Mouse (Mus musculus): ENCODE measurements around the gene Rhob. TPM values are rescaled to one million over a fixed set of nuclear protein-coding genes. Genes with fewer than 3 reads are reported as not detected.
"Not testable (repeated sequence)": the region's sequence is repeated elsewhere in the genome, so short reads cannot be mapped to it uniquely, and the experiment has no call there.

Gene Rhob
- polyA plus RNA-seq, 1 experiment = 242 TPM

GRCm38 (mm10) chr12:8463599-8464160, 36.1 kb downstream of the Rhob start:
- no peak for TF ChIP-seq CTCF (IDR thresholded peaks at IDR 0.05; ENCODE audit: extremely low read depth, insufficient read length, insufficient replicate concordance, low read depth, low read length)
- no peak for TF ChIP-seq POLR2A (IDR thresholded peaks at IDR 0.05; ENCODE audit: low read depth, low read length)
- WGBS = 81% methylated on average over 3 of the region's 3 CpGs
- H3K27me3 ChIP-seq (ENCODE audit: control insufficient read depth, insufficient read depth, low read length) = no peaks in the 10 kb centered on the region
- H3K27ac ChIP-seq (ENCODE audit: insufficient read depth, low read depth, low read length) = no peak overlapping the region
- no peak overlapping the region for H3K4me3 ChIP-seq (ENCODE audit: low read depth, low read length)
- no peaks in the 10 kb centered on the region for H3K36me3 ChIP-seq (ENCODE audit: control insufficient read depth, insufficient read depth, low read length)
- H3K4me1 ChIP-seq (ENCODE audit: control insufficient read depth, insufficient read depth, insufficient read length, low read length) = no peaks in the 10 kb centered on the region

- no peaks in the 10 kb centered on the region for H3K27me3 ChIP-seq (ENCODE audit: control insufficient read depth, insufficient read depth, low read length)
- H3K36me3 ChIP-seq (ENCODE audit: control insufficient read depth, insufficient read depth, low read length) = no peaks in the 10 kb centered on the region
- H3K4me3 ChIP-seq (ENCODE audit: low read depth, low read length) = no peak overlapping the region
- H3K4me1 ChIP-seq (ENCODE audit: control insufficient read depth, insufficient read depth, insufficient read length, low read length) = no peaks in the 10 kb centered on the region
- H3K27ac ChIP-seq (ENCODE audit: insufficient read depth, low read depth, low read length) = no peak overlapping the region
- TF ChIP-seq CTCF (IDR thresholded peaks at IDR 0.05; ENCODE audit: extremely low read depth, insufficient read length, insufficient replicate concordance, low read depth, low read length) (no peak), POLR2A (IDR thresholded peaks at IDR 0.05; ENCODE audit: low read depth, low read length) (no peak)
- 89% methylated on average over 5 of the region's 5 CpGs for WGBS
Observed at GRCm38 (mm10) chr12:8462533-8462932, 37.3 kb downstream of the Rhob start.

DNA sequence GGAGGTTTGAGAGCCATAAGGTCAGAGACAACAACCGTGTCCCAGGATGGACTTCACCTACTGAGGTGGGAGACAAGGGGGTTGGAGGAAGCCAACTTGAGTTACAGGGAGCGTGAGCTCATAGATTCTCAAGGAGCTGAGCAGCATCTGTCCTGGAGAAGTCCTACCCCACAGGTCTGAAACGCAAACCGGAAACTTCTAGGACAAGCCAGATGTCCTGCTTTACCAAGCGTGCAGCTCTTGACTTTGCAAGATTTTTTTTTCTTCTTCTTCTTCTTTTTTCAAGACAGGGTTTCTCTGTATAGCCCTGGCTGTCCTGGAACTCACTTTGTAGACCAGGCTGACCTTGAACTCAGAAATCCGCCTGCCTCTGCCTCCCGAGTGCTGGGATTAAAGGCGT, 38.2 kb downstream of the Rhob start:
- not testable (repeated sequence) for H3K4me1 ChIP-seq (ENCODE audit: control insufficient read depth, insufficient read depth, insufficient read length, low read length); H3K27me3 ChIP-seq (ENCODE audit: control insufficient read depth, insufficient read depth, low read length); H3K27ac ChIP-seq (ENCODE audit: insufficient read depth, low read depth, low read length); H3K4me3 ChIP-seq (ENCODE audit: low read depth, low read length); H3K36me3 ChIP-seq (ENCODE audit: control insufficient read depth, insufficient read depth, low read length)
- 95% methylated on average over 8 of the region's 8 CpGs for WGBS

- H3K4me1 ChIP-seq (ENCODE audit: control insufficient read depth, insufficient read depth, insufficient read length, low read length) = peaks cover 6% of the 10 kb centered on the region; the same call in 1 of the 2 replicates
- H3K27me3 ChIP-seq (ENCODE audit: control insufficient read depth, insufficient read depth, low read length) = no peaks in the 10 kb centered on the region
- 76% methylated on average over 8 of the region's 8 CpGs for WGBS
- H3K4me3 ChIP-seq (ENCODE audit: low read depth, low read length) = no peak overlapping the region
- TF ChIP-seq CTCF (IDR thresholded peaks at IDR 0.05; ENCODE audit: extremely low read depth, insufficient read length, insufficient replicate concordance, low read depth, low read length) (no peak), POLR2A (IDR thresholded peaks at IDR 0.05; ENCODE audit: low read depth, low read length) (no peak)
- H3K27ac ChIP-seq (ENCODE audit: insufficient read depth, low read depth, low read length) = no peak overlapping the region
- H3K36me3 ChIP-seq (ENCODE audit: control insufficient read depth, insufficient read depth, low read length) = no peaks in the 10 kb centered on the region
Observed at GRCm38 (mm10) chr12:8458400-8458799, 41.4 kb downstream of the Rhob start.

DNA sequence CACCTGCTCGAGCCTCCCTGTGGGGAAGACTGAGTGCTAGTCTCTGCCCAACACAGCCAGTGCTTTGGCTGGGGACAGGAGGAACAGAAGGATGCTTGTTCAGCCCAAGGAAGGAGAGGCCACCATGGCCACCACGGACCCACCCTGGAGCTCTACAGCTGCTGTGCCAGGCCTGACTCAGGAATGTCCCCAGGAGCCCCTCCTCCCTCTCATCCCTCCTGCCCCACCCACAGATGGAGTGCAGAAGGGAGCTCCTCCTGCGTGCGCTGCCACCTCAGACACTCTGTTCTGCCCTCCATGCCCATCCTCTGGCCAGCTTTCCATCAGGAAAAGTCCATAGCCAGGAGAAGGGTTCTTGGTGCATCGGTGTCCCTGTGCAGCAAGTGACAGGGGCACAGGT, 42.8 kb downstream of the Rhob start:
- TF ChIP-seq POLR2A (IDR thresholded peaks at IDR 0.05; ENCODE audit: low read depth, low read length) (no peak), CTCF (IDR thresholded peaks at IDR 0.05; ENCODE audit: extremely low read depth, insufficient read length, insufficient replicate concordance, low read depth, low read length) (no peak)
- 69% methylated on average over 5 of the region's 5 CpGs for WGBS
- H3K4me3 ChIP-seq (ENCODE audit: low read depth, low read length) = no peak overlapping the region
- H3K27ac ChIP-seq (ENCODE audit: insufficient read depth, low read depth, low read length) = no peak overlapping the region
- no peaks in the 10 kb centered on the region for H3K27me3 ChIP-seq (ENCODE audit: control insufficient read depth, insufficient read depth, low read length)
- H3K4me1 ChIP-seq (ENCODE audit: control insufficient read depth, insufficient read depth, insufficient read length, low read length) = peaks cover 6% of the 10 kb centered on the region; the same call in 1 of the 2 replicates
- H3K36me3 ChIP-seq (ENCODE audit: control insufficient read depth, insufficient read depth, low read length) = no peaks in the 10 kb centered on the region

DNA sequence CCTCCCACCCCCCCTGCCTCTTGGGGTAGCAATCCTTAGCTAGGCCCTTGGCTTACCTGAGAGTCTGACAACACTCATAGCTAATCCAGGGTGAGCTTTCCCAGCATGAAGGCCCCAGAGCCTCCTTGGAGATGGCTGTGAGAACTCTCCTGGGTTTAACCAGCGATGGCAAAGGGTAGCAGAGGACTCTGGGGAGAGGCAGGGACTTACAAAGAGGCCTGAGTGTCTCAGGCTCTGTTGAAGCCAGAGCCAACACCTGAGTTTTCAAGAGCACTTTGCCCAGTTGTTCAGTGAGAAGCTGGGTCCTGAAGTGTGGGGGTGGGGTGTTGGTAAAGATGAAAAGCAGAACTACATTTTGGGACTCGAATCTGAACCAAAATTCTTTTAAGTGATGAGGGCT, 44.8 kb downstream of the Rhob start:
- no peak overlapping the region for H3K4me3 ChIP-seq (ENCODE audit: low read depth, low read length)
- H3K36me3 ChIP-seq (ENCODE audit: control insufficient read depth, insufficient read depth, low read length) = no peaks in the 10 kb centered on the region
- H3K27me3 ChIP-seq (ENCODE audit: control insufficient read depth, insufficient read depth, low read length) = no peaks in the 10 kb centered on the region
- peaks cover 6% of the 10 kb centered on the region; the same call in 1 of the 2 replicates for H3K4me1 ChIP-seq (ENCODE audit: control insufficient read depth, insufficient read depth, insufficient read length, low read length)
- TF ChIP-seq POLR2A (IDR thresholded peaks at IDR 0.05; ENCODE audit: low read depth, low read length) (no peak), CTCF (IDR thresholded peaks at IDR 0.05; ENCODE audit: extremely low read depth, insufficient read length, insufficient replicate concordance, low read depth, low read length) (no peak)
- no peak overlapping the region for H3K27ac ChIP-seq (ENCODE audit: insufficient read depth, low read depth, low read length)
- 75% methylated on average over 2 of the region's 2 CpGs for WGBS

DNA sequence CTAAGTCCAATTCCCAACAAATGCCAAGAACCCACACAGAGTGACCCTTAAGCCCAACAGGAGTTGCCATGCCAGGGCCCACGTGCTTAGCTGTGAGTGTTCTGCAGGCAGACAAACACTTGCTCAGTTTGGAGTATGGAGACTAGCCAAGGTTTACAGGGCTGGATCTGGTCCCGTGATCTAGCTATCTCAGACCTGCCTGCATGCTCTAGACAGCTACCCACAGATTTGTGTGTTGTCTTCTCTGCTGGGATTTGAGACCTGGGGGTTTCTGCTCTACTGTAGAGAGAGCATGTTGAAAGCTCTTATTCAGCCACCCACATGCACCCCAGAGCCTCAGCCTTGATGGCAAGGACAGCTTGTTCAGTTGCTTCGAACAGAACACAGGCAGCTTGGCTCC, 45.3 kb downstream of the Rhob start:
- WGBS = 40% methylated on average over 3 of the region's 3 CpGs
- Histone ChIP-seq H3K4me1 (ENCODE audit: control insufficient read depth, insufficient read depth, insufficient read length, low read length) (peaks cover 6% of the 10 kb centered on the region; the same call in 1 of the 2 replicates), H3K36me3 (ENCODE audit: control insufficient read depth, insufficient read depth, low read length) (no peaks in the 10 kb centered on the region), H3K27ac (ENCODE audit: insufficient read depth, low read depth, low read length) (no peak overlapping the region), H3K4me3 (ENCODE audit: low read depth, low read length) (no peak overlapping the region), H3K27me3 (ENCODE audit: control insufficient read depth, insufficient read depth, low read length) (no peaks in the 10 kb centered on the region)
- TF ChIP-seq CTCF (IDR thresholded peaks at IDR 0.05; ENCODE audit: extremely low read depth, insufficient read length, insufficient replicate concordance, low read depth, low read length) = no peak
- no peak for TF ChIP-seq POLR2A (IDR thresholded peaks at IDR 0.05; ENCODE audit: low read depth, low read length)

Data from small intestine, adult 2 months (tissue).